Mouse (Mus musculus) erythroblast, adult 5-6 weeks (primary cell): ENCODE results near the gene Evi5. TPM values are rescaled to one million over a fixed set of nuclear protein-coding genes. Genes with fewer than 3 reads are reported as not detected.

ENCODE experiments used
- ATAC-seq: replicated peaks from 2 replicates; pipeline ENCODE4 v1.8.0; 2016; ENCODE audit warnings: moderate number of reproducible peaks, mild to moderate bottlenecking, moderate TSS enrichment, inconsistent platforms; ENCODE audit not compliant: poor library complexity, low FRiP score, severe bottlenecking
- total RNA-seq, 2 experiments: library from RNA; stranded (forward) in 1 of 2; stranded (reverse) in 1 of 2; fragments of 150-400 nt in 1 of 2; fragments of 200-764, 138-1000 nt in 1 of 2; gene quantifications; 2 replicates each; pipeline versions ENCODE4 v1.2.3 to v1.2.4; 2015 to 2017; ENCODE audit warnings: low replicate concordance in 2 of 2

Evi5 gene
- total RNA-seq, 2 experiments from 2014 or later = 520 to 882 TPM

DNA sequence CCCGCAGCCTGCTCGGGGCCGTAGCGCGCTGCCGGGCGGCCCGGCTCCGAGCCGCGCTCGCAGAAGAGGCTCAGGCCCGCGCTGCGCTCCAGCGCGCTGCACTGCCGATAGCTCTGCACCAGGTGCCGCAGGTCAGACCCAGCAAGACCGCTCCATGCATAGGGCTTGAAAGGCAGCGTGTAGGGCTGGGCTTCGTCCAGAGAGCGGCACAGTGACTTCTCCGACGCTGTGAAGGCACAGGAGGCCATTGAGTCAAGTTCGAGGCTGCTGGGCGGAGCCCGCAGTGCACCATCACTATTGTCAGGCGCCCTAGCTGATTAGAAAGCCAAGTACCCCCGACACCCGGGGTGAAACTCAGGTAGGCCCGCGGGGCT lies 153.3 kb downstream of the Evi5 start:
- no peak for ATAC-seq

DNA sequence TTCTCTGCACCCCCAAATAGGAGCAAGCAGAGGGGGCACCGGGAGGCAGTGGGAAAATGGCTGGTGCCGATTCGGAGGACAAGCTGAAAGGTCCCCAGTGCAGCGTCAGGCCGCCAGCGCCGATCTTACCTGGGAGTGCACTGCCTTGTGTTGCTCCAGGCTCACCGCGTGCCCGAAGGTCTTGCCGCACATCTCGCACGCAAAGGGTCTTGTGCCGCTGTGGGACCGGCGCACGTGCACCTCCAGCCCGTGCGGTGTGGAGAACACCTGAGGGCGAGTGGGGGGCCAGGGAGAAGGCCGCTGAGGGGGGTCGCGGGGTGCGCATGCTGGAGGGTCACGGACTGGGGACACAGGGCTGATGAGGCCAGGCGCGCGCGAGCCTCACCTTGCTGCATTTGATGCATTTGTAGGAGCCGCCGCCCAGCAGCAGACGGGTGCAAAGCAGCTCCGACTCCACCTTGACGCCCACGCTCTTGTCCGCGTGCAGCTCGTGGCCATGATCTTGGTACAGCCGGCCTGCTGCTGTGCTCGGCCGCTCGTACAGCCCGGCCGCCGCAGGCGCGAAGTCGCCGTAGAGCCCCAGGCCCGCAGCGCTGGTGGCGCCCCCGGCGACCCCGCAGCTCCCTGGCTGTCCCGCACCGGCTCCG lies 153.8 kb downstream of the Evi5 start:
- no peak for ATAC-seq

DNA sequence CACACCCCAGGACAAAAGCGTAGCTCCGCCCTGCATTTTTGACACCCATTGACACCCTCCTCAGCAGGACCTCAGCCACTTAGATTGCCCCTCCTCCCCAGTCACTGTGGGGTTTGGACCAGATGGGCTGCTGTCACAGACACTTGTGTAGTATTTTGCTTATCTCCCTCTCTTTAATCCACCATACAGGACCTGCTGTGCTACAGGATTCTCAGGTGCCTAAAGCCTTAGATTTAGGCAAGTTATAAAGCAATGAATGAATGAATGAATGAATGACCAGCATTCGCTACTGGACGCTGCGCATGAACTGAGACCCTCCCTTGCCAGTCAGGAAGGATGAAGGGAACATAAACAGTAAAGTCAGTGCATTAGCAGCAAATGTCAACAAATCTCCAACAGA lies 154.4 kb downstream of the Evi5 start:
- no peak for ATAC-seq

DNA sequence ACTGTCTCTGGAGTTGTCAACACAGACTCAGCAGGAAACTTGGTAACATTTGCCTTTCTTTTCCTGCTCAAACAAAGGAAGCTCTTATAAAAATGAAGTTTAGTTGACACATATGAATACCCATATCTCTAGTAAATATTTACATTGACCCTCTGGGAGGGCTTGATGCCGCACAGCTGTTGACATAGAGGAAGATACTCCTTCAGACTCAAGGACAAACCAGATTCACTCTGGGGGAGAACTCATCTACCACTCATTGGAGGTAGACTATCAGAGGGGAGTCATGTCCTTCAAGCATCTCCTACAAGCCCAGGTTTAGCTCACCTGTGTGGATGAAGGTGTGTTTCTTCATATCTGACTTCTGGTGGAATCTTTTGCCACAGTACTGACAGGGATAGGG lies 155.1 kb downstream of the Evi5 start:
- ATAC-seq = no peak

DNA sequence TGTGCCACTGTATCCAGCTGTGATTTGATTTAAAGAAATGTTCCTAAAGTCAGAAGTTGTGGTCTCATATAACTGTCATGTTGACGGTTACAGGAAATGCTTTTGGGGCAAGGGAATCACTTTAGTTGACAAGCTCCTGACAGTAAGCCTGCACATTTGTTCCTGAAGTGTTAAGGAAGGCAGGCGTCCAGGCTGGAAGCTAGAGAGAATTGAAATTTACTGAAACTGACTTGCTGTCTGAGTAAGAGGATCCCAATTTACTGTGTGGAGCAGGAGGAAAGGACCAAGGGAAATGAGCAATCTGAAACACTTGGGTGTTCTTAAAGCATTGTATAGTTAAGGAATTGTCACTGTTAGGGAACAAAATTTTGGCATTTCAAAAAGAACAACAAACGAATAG lies 155.7 kb downstream of the Evi5 start:
- no peak for ATAC-seq

DNA sequence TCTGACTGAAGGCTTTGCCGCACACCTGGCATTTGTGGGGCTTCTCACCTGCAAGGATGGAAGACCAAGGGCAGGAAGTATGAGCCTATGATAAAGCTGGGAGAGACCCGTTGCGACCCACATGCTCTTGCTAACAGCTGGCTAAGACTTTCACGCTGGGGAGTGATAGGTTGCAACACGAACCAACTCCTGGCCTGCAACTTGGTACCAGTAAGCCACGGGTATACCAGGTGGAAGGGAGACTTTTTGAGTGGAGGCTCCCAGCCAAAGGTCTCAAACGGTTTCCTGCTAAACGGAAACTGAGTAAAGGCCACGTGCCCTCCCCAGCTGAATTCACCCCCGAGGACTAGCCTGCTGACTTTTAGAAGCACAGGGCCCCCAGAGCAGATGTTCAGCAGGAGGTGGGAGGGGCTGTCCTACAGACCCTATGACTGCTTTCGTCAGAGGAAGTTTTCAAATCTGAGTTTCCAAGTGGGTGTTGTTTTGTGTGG lies 157.0 kb downstream of the Evi5 start:
- no peak for ATAC-seq

DNA sequence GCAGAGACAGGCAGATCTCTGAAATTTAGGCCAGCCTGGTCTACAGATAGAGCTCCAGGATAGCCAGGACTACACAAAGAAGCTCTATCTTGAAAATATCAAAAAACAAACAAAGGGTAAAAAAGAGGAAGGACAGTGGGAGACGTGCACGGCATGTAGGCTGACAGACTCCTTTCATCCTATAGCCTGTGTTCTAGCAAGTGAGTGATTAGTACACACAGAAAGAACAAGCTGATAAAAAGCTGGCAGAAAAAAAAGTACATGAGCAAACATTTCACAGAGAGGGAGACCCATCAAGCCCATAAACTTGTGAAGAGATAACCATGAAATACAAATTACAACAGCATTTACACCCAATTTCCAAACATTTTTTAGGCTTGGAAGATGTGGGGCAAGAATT lies 163.2 kb downstream of the Evi5 start:
- ATAC-seq = no peak

DNA sequence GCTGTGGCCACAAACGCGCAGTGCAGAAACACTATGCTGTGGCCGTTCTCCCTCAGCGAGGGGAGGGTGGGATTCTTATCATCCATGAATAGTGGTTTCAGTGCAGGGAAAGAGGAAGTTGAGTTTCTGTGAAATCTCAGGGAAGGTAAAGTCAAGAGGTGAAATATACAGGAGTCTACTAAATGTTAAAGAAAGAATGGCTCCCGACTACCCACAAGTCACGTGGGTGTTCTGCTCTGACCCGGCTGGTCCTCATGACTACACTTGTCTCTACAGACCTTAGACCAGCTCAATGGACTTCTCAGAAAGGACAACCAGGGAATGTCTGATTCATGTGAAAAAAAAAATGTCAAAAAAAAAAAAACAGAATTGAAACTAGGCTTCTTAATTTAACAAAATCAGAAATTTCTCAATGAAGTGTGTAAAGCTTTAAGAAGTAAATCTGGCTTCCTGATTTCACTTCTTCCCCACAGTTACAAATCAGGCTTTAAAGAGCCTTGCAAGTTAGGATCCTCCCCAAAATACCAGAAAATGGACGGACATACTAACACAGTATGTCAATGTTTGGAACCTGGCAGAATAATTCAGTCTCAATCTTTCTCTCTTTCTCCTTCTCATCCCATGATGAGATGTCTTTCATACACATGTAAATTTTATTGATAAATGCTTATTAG lies 166.6 kb downstream of the Evi5 start:
- no peak for ATAC-seq

DNA sequence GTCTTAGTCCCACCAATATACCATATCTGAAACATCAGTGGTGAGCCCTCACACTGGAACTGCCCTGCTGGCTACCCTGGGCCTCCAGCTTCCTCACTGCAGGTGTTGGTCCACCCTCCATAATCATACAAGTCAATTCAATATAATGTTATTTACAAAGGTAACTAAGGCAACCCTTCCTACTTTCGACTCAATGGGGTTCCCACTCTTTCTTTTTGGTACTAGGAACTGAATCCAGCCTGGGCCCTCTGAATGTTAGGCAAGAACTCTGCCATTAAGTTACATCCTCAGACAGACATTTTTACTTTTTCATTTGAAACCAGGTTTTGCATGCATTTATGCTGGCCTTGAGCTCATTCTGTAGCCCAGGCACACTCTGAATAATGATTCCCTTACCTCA lies 168.6 kb downstream of the Evi5 start:
- no peak for ATAC-seq

DNA sequence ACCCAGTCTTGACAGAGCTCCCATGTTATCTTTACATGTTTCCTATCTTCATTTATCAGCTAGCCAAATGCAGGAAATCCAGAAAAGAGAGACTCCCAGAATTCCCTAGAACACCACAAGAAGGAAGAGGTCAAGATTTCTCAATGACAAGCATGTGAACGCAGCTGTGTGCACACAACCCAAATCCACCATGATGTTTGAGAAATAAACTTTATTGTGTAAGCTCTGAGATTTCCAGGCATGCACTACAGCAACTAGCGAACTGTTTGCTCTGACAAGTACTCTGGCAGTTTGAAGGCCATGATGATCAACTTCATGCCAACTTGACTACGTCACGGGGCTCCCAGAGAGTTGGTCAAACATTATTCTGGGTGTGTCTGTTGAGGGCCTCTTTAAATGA lies 169.2 kb downstream of the Evi5 start:
- ATAC-seq = no peak

DNA sequence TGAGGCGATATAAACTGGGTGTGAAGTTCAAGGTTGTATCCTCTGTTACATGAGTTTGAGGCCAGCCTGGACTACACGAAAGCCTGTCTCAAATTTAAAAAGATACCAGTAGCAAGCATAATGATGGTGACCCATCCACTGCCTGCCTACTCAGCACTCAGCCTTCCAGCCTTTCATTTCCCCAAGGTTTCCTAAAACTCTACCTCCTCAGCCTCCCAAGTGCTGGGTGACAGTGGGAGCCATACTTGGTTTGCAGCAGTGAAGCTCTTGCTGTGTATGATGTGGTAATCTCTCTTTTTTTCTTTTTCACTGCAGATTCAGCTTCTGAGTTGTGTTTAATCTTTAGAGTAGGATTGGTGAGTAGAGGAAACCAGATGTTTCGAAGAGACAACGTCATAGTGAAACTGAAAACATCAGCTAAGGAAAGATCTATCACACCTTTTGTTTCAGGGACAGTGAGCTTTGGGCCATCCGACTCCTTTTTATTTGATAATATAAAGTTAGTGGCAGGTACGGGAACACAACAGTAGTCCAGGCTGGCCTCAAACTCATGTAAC lies 171.6 kb downstream of the Evi5 start:
- ATAC-seq = no peak

DNA sequence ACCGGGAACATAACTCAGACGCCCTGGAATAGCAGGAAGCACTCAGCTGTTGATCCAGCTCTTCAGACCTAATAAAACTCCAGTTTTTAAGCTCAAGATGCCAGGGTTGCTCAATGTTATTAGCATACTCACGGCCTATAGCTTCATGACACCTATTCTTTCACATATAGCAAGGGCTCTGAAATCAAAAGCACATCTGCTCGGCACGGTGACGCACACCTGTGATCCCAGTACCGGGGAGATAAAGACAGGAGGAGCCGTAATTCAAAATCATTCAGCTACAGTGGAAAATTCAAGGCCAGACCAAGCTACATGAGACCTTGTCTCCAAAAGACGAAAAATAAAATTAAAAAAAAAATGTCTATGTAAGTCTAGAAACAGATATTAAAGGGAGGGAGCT lies 173.2 kb downstream of the Evi5 start:
- no peak for ATAC-seq

DNA sequence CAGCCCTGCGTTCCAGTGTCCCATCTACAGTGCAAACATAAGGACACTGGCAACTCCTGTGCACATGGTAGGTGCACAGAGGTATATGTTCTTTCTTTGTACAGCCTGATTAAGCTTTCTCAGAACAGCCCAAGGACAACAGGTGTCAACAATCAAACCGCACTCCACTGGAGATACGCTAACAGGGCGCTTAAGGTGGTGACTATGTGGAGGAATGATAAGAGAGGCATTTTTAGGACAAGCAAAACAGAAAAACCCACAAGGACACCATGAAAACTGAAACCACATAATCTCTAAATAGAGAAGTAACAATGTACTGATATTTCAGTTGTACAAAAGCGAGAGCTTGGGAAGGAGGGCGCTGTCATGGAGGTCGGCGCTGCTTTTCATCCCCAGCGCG lies 174.0 kb downstream of the Evi5 start:
- ATAC-seq = no peak

DNA sequence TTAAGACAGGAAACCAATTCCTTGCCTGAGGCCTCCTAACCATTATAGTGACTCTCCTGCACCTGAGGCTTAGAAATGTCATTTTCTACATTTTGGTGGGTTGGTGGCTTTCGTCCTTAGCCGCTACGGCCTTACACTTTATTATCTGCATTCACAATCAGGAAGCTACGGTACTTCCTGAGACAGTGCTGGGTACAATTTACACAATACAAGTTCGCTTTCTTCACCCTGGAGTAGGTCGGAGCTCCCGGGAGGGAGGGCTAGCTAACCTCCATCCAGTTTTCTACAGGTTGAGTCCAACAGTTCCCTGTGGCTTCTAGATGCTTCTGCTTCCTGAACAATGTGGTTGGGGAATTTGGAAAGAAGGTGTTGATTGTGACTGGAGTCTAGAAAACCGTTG lies 176.0 kb downstream of the Evi5 start:
- no peak for ATAC-seq

DNA sequence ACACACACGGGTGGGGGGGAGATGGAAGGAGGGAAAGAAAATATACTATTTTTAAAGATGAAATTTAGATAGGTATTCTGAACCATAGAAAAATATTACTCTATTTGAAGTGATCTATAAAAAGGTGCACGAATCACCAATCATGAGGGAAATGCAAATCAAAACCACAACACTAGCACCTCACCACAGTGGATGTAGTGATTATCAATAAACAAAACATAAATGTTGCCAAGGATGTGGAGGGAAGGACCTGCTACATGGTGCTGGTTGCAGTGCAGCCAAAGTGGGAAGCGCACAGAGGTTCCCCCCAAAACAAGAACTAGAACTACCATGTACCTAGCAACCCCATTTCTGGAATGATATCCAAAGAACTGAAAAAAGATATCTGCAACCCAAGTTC lies 179.9 kb downstream of the Evi5 start:
- no peak for ATAC-seq

Other genes with a start within 250 kb of the Evi5 start
- gene Gfi1, start 149.1 kb downstream of the Evi5 start, total RNA-seq (2015; ENCODE audit: low replicate concordance) = 6.1 and 14.6 TPM in 2 replicates
- 13.2 and 13.4 TPM in 2 replicates for gene Gfi1, start 149.1 kb downstream of the Evi5 start, total RNA-seq (2017; ENCODE audit: low replicate concordance)
- gene Ube2d2b, start 45.0 kb downstream of the Evi5 start, total RNA-seq (2015; ENCODE audit: low replicate concordance) = not detected in 2 replicates
- 0.09 and 2.2 TPM in 2 replicates for gene Ube2d2b, start 45.0 kb downstream of the Evi5 start, total RNA-seq (2017; ENCODE audit: low replicate concordance)
- 89.2 and 183 TPM in 2 replicates for gene Rpl5, start 25.4 kb upstream of the Evi5 start, total RNA-seq (2015; ENCODE audit: low replicate concordance)
- gene Rpl5, start 25.4 kb upstream of the Evi5 start, total RNA-seq (2017; ENCODE audit: low replicate concordance) = 48.5 and 162 TPM in 2 replicates
- gene Fam69a, start 112.0 kb upstream of the Evi5 start, total RNA-seq (2015; ENCODE audit: low replicate concordance) = 7.9 and 19.0 TPM in 2 replicates
- gene Fam69a, start 112.0 kb upstream of the Evi5 start, total RNA-seq (2017; ENCODE audit: low replicate concordance) = 3.6 and 7.2 TPM in 2 replicates
- 19.6 and 22.9 TPM in 2 replicates for gene Mtf2, start 190.6 kb upstream of the Evi5 start, total RNA-seq (2015; ENCODE audit: low replicate concordance)
- 18.9 and 32.2 TPM in 2 replicates for gene Mtf2, start 190.6 kb upstream of the Evi5 start, total RNA-seq (2017; ENCODE audit: low replicate concordance)